Mouse (Mus musculus) thymus, adult 2 months (tissue): ENCODE measurements around the gene Pepd.

Experiments
- CTCF ChIP-seq: fragments of 200-500 bp; IDR thresholded peaks from 2 replicates; pipeline ENCODE4 v1.5.1; 2012; ENCODE audit warnings: mild to moderate bottlenecking, control low read depth, low read length, moderate library complexity, borderline replicate concordance; ENCODE audit not compliant: control insufficient read depth, poor library complexity, insufficient read depth; ENCODE audit errors: extremely low read depth
- POLR2A ChIP-seq: fragments of 200-500 bp; IDR thresholded peaks from 2 replicates; pipeline ENCODE4 v1.6.1; 2012; ENCODE audit warnings: mild to moderate bottlenecking, low read length, control low read depth, moderate library complexity; ENCODE audit not compliant: control insufficient read depth, poor library complexity, insufficient read depth; ENCODE audit errors: extremely low read depth

GRCm38 (mm10) chr7:34977403-34977802, 65.2 kb downstream of the Pepd start:
- no peak for TF ChIP-seq CTCF
- no peak for TF ChIP-seq POLR2A
